Mouse (Mus musculus) gastrocnemius, adult 2 months (tissue): ENCODE data around the gene Clybl. TPM values are rescaled to one million over a fixed set of nuclear protein-coding genes. Genes with fewer than 3 reads are reported as not detected.
A peak's percentile ranks its signal among the peaks of the same experiment; 100 is the strongest.

Experiments
- DNase-seq: peaks from one replicate; pipeline ENCODE4 v3.0.0; 2022
- H3K27ac ChIP-seq: fragments of 200-600 bp; 2 replicates; pipeline ENCODE4 v1.8.1; 2022; ENCODE audit warnings: mild to moderate bottlenecking
- H3K4me3 ChIP-seq: fragments of 200-600 bp; 2 replicates; pipeline ENCODE4 v1.8.1; 2022; ENCODE audit warnings: mild to moderate bottlenecking, moderate library complexity
- CTCF ChIP-seq: fragments of 200-600 bp; IDR thresholded peaks from 2 replicates; pipeline ENCODE4 v1.8.1; 2022; ENCODE audit warnings: antibody characterized with exemption, mild to moderate bottlenecking, moderate library complexity
- intact Hi-C: fragments of 180-260 bp; cut with DNase I; formaldehyde crosslinking; loops from one replicate; pipeline ENCODE4 v1.15.1; 2025
- total RNA-seq, 2 experiments: library from RNA; stranded (reverse); gene quantifications; 2 replicates each; pipeline ENCODE4 v1.2.3; 2021

Gene Clybl
- total RNA-seq, 2 experiments from 2014 or later, result 52.3 to 68.4 TPM

DNA sequence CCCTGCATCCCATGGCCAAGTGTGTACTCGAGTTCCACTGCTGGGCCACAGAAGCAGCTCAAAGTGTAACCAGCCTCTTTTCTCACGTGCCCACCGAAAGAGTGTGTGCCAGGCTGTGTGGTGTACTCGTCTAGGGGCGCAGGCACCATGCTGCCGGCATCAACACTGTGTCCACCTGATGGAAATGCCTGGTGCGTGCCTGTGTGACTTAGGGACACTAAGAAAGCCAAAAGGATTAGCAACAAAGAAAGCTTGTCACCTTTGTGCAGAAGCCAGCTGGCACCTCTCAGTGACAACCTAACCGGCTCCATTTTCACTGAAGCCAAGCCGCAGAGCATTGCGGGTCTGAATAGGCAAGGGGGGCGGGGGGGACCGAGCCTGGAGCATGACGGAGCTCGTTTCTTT, 49.1 kb downstream of the Clybl start:
- TF ChIP-seq CTCF, result no peak
- intact Hi-C loops, result no loop called here
- H3K4me3 ChIP-seq, result peak overlapping the region; percentile 65
- H3K27ac ChIP-seq, result peak overlapping the region; percentile 56; the same call in 1 of the 2 replicates
- DNase-seq, result peak; percentile 56

- no peak for DNase-seq
- Histone ChIP-seq H3K4me3 (peak overlapping the region; percentile 65), H3K27ac (peak overlapping the region; percentile 56; the same call in 1 of the 2 replicates)
- intact Hi-C loops, result no loop called here
- no peak for TF ChIP-seq CTCF
Observed at GRCm38 (mm10) chr14:122231073-122231472, 49.6 kb downstream of the Clybl start.

DNA sequence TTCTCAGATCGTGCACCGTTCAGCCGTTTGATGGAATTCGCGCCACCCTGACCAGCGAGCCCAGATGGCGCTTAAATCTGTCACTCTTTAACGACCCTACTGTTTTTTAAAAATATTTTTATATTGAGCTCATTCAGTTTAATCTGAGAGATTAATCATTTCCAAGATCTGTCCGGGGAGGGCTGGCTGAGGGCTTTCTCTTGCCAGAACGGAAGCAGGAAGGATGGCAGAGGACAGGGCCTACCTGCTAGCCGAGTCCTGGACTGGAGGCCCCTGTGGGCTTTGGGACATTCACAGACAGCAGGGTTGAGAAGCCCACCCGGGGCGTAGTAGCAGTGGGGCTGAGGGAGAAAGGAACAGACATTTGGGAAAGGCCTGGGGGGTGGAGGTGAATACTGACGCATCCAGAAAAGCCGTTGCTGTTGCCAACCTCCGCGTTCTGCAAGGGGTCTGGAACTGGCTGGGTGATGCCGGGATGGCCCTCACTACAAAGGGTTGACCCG, 51.8 kb downstream of the Clybl start:
- H3K27ac ChIP-seq, result no peak overlapping the region
- no peak for DNase-seq
- intact Hi-C loops, result no loop called here
- no peak overlapping the region for H3K4me3 ChIP-seq
- no peak for TF ChIP-seq CTCF

DNA sequence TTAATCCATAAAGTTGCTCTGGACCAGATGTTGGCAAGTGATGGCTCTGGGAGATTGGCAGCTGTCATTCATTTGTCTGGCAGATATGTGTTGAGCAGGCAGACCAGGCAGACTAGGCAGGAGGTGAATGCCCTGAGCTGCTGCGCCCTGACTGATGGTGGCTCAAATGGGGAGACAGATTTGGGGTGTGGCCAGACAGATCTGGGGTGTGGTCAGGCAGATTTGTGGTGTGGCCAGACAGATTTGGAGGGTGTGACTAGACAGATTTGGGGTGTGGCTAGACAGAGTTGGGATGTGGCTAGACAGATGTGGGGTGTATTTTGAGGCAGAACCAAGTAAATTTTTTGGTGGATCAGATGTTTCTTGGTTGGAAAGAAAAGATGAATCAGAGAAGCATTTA, 62.4 kb downstream of the Clybl start:
- DNase-seq, result no peak
- intact Hi-C loops, result no loop called here
- H3K27ac ChIP-seq, result no peak overlapping the region
- no peak overlapping the region for H3K4me3 ChIP-seq
- TF ChIP-seq CTCF, result no peak

- TF ChIP-seq CTCF, result no peak
- Histone ChIP-seq H3K27ac (no peak overlapping the region), H3K4me3 (no peak overlapping the region)
- intact Hi-C loops, result no loop called here
- no peak for DNase-seq
Observed at GRCm38 (mm10) chr14:122246919-122247859, 65.7 kb downstream of the Clybl start.

DNA sequence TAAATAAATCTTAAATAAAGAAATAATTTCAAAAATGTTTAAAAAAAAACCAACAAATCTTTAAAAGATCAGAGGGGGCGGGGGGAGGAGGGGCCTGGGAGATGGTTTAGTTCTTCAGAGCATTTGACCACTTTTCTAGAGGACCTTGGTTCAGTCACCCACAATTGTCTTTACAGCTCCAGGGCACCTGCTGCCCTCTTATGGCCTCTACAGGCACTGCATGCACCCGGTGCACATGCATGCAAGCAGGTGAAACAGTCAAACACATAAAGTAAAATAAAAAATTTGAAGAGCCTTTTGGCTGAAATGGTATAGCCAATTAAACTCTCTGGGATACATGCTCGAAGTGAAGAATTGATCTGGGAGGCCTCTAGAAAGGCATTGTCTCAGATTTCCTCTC, 67.6 kb downstream of the Clybl start:
- DNase-seq, result no peak
- intact Hi-C loops, result no loop called here
- Histone ChIP-seq H3K27ac (no peak overlapping the region), H3K4me3 (no peak overlapping the region)
- TF ChIP-seq CTCF, result peak; percentile 38

- DNase-seq, result no peak
- Histone ChIP-seq H3K4me3 (no peak overlapping the region), H3K27ac (no peak overlapping the region)
- TF ChIP-seq CTCF, result no peak
- intact Hi-C loops, result no loop called here
Observed at GRCm38 (mm10) chr14:122251346-122251745, 69.8 kb downstream of the Clybl start.

DNA sequence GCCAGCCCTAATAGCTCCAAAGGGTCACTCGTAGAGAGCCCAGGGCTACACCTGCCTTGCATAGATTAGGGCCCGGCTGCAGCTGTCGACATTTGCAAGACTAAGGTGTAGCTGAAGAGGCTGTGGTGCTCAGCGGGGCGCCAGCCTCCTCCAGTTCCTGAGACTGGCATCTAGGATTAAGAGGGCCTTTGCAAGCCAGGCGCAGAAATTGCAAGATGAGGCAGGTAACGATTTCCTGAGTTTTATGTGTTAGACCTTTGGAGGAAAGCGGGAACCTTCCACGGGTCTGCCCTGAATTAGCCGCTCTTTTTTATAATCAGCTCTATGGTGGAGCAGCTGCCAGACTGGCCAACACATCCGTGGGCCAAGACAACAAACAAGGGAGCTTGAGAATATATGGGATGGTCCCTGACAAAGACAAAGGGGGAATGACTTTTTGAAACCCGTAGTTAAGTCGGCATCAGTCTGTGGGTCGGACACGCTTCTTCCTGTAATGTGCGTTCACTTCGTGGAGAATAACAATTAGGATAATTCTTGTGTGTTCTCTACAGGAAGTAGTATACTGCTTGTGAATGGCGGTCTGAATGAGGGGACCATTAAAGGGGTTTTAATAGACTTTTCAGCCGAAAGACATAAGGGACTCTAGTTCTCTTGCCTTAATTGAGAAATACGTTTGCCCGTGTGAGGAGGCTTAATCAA, 74.2 kb downstream of the Clybl start:
- no peak overlapping the region for H3K27ac ChIP-seq
- intact Hi-C loops, result no loop called here
- H3K4me3 ChIP-seq, result no peak overlapping the region
- no peak for TF ChIP-seq CTCF
- DNase-seq, result no peak

DNA sequence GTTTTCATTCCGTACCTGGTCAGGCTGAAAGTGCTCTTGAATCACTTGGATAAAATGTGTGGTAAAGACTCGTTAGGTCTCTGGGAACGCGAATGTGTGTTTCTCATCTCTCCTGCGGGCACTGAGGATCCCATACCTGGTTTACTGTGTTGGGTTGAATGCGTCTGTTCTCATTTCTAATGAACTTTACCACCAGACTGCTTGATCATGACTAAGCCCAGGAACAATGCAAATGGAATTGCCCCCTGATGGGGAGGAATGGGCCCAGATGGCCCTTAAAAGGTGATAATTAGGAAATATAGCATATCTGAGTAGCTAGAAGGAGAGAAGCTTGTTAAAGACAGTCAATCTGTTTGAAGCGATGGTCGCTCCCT, 74.7 kb downstream of the Clybl start:
- DNase-seq, result no peak
- intact Hi-C loops, result no loop called here
- Histone ChIP-seq H3K4me3 (no peak overlapping the region), H3K27ac (no peak overlapping the region)
- no peak for TF ChIP-seq CTCF

DNA sequence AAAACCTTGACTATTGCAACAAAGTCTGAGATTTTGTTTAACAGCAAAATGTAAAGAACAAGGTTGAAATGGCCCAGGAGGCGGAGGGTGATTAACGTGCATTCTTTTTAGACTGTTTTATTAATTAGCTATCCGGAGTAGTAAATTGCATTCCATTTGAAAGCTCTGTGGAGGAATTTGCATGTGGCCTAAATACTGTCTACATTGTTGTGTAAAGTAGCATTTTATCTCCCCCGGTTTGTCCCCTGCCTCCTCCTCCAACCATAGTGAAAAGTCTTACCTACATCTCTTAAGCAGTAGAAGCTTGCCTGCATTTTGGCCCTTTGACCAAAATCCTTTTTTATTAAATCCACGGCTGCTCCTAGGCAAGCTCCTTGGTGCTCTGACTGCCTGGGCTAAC, 76.8 kb downstream of the Clybl start:
- DNase-seq, result no peak
- no peak overlapping the region for H3K4me3 ChIP-seq
- intact Hi-C loops, result no loop called here
- no peak overlapping the region for H3K27ac ChIP-seq
- TF ChIP-seq CTCF, result no peak

DNA sequence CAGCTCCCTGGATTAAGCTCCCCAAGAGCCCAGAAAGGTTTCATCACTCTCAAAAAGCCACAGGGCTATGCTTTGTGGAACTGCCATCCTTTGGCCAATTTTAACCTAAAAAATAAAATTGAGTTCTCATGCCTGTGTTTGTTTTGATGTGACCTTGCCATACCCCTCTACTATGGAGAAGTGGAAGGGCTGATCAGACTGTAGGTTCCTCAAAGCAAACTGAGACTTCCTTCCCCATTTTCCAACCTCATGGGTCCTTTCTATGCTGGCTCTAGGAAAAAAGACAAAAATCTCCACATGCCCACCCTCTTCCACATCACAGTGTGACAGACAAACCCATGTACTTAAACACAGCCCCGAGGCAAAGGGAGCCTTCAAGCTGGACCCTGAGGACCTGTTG, 79.7 kb downstream of the Clybl start:
- Histone ChIP-seq H3K4me3 (no peak overlapping the region), H3K27ac (no peak overlapping the region)
- TF ChIP-seq CTCF, result no peak
- DNase-seq, result no peak
- intact Hi-C loops, result no loop called here

DNA sequence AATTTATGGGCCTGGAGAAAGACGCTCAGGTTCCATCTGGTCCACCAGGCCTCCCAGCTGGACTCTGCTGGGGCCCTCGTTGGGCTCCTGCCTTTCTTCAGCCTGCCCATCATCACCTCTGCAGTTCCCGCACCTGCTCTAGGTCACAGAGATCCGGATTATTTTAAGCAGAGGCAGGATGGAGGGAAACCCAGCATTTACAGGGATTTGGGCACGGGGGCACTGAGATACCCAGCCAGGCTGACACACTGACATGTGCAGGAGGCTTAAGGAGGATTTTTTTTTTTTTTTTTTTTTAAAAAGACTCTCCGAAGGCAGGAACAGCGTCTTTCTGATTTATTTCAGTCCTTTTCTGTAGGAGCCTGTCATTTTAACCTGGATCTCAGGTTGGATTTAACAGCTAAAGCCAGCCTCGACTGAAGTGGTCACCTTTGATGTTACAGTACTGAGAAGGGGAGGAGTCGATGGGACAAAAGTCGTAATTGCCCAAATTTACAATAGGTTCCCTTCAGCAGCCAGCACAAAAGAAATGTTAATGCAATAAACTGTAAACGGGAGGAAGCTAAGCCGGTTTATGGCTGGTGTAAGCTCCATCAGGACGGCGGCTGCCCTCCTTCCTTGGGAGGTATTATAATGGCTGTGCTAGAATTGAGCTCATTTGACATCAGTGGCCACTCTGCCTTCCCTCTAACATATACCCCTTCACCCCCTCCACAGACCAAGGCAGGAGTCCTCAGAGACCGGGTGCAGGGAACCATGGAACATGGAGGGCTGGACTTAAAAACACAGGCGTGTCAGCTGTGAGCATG, 81.6 kb downstream of the Clybl start:
- DNase-seq, result no peak
- TF ChIP-seq CTCF, result no peak
- H3K27ac ChIP-seq, result no peak overlapping the region

More for the DNA sequence above, 81.6 kb downstream of the Clybl start:
- intact Hi-C loops, result no loop called here
- no peak overlapping the region for H3K4me3 ChIP-seq
